Comparison of ENCODE assay signal across 1 mouse cellular context in genomic region chr19:12010281-12010771, GRCm38 (mm10).
A peak's percentile ranks its signal among the peaks of the same experiment; 100 is the strongest.
TF ChIP-seq lines count a peak whose summit lies in the region.

No protein-coding gene starts in this region.

TF ChIP-seq in CH12.LX, 34 proteins besides CTCF, POLR2A, EP300 and RAD21:
- TF ChIP-seq UBTF (IDR thresholded peaks at IDR 0.05; ENCODE audit: low read depth, low read length) = peak; percentile 81; the same call in 1 of the 2 replicates
- no peak for TF ChIP-seq JUN (IDR thresholded peaks at IDR 0.05; ENCODE audit: insufficient read depth, low read depth, low read length)
- TF ChIP-seq PAX5 (IDR thresholded peaks at IDR 0.05; ENCODE audit: low read length) = no peak
- no peak for TF ChIP-seq RCOR1 (conservative IDR thresholded peaks at IDR 0.05; ENCODE audit: low read depth, low read length)
- TF ChIP-seq USF2 (conservative IDR thresholded peaks at IDR 0.05; ENCODE audit: low read depth, low read length) = no peak
